Mouse (Mus musculus): ENCODE data around the gene Tnfrsf14.

- TF ChIP-seq CTCF (IDR thresholded peaks at IDR 0.05; ENCODE audit: extremely low read depth, insufficient read length, insufficient replicate concordance, low read depth, low read length) (no peak), POLR2A (IDR thresholded peaks at IDR 0.05; ENCODE audit: low read depth, low read length) (no peak)
Observed at GRCm38 (mm10) chr4:154957289-154957993, 29.1 kb upstream of the Tnfrsf14 start.
